Mouse (Mus musculus) G1E-ER4 (cell line): ENCODE measurements around the gene Maml2. TPM values are rescaled to one million over a fixed set of nuclear protein-coding genes. Genes with fewer than 3 reads are reported as not detected.

Source experiments
- GATA1 ChIP-seq: IDR thresholded peaks from one replicate; pipeline ENCODE4 v1.8.0; 2012; ENCODE audit warnings: low read length, inconsistent platforms
- polyA plus RNA-seq: library from polyadenylated mRNA; stranded (reverse); fragments of >175 nt; gene quantifications from 2 replicates; pipeline ENCODE4 v1.2.3, GENCODE M21; 2012

Maml2 gene
- polyA plus RNA-seq, 1 experiment: 0.22 TPM

- TF ChIP-seq GATA1: no peak
Measured at GRCm38 (mm10) chr9:13303099-13303771, 5.5 kb downstream of the Maml2 start.

GRCm38 (mm10) chr9:13303976-13304375 lies 6.2 kb downstream of the Maml2 start:
- no peak for TF ChIP-seq GATA1

GRCm38 (mm10) chr9:13306471-13306870 lies 8.7 kb downstream of the Maml2 start:
- no peak for TF ChIP-seq GATA1

- TF ChIP-seq GATA1: no peak
Measured at GRCm38 (mm10) chr9:13307226-13307625, 9.5 kb downstream of the Maml2 start.

GRCm38 (mm10) chr9:13308718-13309117 lies 11.0 kb downstream of the Maml2 start:
- TF ChIP-seq GATA1: no peak

- TF ChIP-seq GATA1: no peak
Measured at GRCm38 (mm10) chr9:13309807-13310206, 12.1 kb downstream of the Maml2 start.

- TF ChIP-seq GATA1: no peak
Measured at GRCm38 (mm10) chr9:13310236-13310635, 12.5 kb downstream of the Maml2 start.

GRCm38 (mm10) chr9:13311094-13311493 lies 13.3 kb downstream of the Maml2 start:
- no peak for TF ChIP-seq GATA1

DNA sequence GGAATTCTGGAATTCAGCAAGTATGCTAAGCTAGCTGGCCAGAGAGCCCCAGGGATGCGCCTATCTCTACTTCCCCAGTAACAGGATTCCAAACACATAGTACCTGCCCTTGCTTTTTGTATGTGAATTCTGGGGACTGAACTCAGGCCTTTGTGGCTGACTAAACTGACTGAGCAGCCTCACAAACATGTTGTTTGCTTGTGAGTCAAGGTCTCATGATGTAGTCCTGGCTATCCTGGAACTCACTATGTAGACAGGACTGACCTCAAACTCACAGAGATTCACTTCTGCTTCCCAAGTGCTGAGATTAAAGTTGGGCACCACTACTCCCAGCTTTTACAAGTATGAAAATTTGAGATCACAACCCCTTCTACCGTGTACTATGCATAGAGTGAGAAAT lies 16.2 kb downstream of the Maml2 start:
- TF ChIP-seq GATA1: no peak

DNA sequence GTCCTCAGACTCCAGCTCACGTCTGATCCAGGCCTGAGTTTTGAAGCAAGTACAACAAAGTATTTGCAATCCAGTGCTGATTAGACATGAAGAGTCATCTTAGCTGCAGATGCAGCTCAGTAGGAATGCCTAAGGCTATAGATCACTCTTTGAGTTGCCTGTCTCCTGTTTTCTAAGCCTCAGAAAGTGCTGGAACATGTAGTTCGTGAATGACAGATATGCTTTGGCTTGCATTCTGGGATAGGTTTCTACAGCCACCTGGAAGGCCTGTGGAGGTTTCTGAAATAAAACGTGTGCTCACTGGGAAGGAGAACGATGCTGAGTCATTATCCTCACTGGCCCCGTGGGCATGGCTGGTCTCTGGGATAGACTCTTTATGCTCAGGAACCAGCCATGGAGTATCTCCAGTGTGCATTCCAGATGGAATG lies 16.8 kb downstream of the Maml2 start:
- TF ChIP-seq GATA1: no peak

DNA sequence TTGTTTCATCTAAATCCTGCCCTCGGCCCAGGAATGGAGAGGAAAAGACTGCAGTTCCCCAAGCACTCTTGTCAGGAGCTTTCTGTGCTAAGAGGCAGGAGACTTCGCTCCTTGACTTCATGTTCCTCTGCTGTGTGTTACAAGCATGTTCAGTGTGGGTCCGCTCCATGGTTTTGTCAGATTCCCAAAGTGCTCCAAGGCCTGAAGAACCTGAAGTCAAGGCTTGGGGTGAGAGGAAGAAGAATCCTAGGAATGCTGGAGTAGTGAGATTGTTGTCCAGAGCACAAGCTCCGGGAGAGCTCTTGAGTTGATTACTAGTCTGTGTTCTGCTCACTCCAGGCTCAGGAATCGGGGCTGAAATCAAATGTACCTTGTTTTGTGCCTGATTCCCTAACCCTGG lies 17.6 kb downstream of the Maml2 start:
- TF ChIP-seq GATA1: no peak

DNA sequence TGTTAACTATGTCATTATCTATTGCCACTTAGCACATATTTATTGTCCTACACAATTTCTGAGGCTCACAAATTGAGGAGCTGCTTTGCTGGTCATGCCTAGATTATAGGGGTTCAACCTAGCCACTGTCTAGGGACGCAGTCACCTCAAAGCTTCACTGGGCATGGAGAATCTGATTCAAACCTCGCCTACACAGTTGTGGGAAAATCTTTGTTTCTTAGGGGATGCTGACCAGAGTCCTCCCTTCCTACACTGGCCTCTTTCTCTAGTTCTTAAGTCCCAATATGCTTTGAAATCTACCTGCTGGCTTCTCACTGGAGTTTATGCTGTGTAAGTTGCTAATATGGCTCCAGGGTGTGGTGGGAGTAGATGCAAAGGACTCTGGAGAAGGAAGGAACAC lies 21.8 kb downstream of the Maml2 start:
- TF ChIP-seq GATA1: no peak

DNA sequence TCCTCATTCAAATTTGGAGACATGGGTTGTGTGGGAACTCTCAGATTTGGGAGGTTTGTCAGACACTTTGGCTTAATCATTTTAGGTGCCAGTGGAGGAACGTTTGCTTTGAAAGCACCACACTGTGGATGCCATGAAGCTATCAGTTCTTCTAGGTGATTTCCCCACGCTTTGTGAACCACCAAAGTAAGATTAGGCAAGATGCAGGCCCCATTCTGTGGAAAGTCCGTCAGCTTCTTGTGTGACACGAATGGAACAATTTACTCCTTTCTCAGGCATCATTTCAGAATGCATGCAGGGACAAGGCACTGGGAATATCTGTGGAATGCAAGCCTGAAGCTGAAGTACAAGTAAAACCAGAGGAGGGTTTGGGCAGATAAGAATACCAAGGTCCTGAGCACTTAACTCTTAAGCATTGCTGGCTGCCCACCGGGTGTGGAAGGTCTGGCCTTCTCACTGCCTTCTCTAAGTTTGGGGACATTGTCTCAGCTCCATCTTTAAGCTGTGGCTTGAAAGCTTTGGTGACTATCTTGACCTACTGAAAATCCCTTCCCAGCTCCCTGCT lies 23.1 kb downstream of the Maml2 start:
- TF ChIP-seq GATA1: no peak

GRCm38 (mm10) chr9:13323074-13323473 lies 25.3 kb downstream of the Maml2 start:
- TF ChIP-seq GATA1: no peak

- TF ChIP-seq GATA1: no peak
Measured at GRCm38 (mm10) chr9:13323612-13324011, 25.9 kb downstream of the Maml2 start.

DNA sequence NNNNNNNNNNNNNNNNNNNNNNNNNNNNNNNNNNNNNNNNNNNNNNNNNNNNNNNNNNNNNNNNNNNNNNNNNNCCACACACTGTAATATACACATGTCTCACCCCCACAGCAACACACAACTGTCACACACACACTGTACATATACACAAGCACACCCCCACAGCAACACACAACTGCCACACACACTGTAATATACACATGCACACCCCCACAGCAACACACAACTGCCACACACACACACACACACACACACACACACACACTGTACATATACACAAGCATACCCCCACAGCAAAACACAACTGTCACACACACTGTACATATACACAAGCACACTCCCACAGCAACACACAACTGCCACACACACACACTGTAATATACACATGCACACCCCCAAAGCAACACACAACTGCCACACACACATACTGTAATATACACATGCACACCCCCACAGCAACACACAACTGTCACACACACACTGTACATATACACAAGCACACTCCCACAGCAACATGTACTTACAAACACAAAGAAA lies 116.5 kb downstream of the Maml2 start:
- no peak for TF ChIP-seq GATA1

- no peak for TF ChIP-seq GATA1
Measured at GRCm38 (mm10) chr9:13425031-13425940, 127.5 kb downstream of the Maml2 start.
